Mouse (Mus musculus): Measurements from ENCODE around the gene Gfer. TPM values are rescaled to one million over a fixed set of nuclear protein-coding genes. Genes with fewer than 3 reads are reported as not detected.

Gfer gene
- polyA plus RNA-seq, 1 experiment, result 21.5 TPM

DNA sequence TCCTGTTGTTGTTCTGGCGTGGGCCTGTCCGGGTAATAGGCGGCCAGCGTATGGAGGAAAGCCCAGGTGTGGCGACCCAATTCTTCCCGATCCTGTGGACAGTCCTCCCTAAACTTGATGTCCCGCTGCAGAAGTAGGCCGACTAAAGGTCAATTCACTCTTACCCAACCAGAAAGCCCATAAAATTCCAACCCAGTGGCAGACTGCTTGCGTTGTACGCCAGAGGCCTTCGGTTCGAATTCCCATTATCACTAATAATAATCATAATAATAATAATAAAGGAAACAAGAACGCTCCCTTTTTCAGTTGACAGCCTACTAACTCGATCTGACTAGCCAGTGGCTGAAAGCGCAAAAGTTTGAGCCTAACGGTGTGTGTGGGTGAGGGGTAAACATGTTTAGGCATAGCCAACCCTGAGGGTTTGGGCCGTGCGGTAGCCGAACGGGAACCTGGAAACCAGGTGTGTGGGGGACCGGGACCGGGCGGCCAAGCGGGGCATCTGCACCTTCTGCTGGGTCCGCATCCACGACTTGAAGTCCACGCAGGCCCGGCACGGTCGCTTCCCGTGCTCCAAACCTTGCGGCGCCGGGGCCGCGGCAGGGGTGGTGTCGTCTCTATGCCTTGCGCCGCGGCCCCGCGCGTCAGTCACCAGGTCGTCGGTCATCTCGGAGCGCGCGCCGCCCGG lies 488 bp downstream of the Gfer start:
- TF ChIP-seq POLR2A (IDR thresholded peaks at IDR 0.05; ENCODE audit: extremely low read depth, insufficient read depth, low read length) (no peak), CTCF (IDR thresholded peaks at IDR 0.05; ENCODE audit: extremely low read depth, insufficient read depth, low read length) (no peak)
- peaks cover 7% of the 10 kb centered on the region; the same call in 1 of the 2 replicates for H3K4me1 ChIP-seq (ENCODE audit: control insufficient read depth, insufficient read depth, low read length)
- H3K27ac ChIP-seq (ENCODE audit: insufficient read depth, low read length), result peak overlapping the region; percentile 79; the same call in 1 of the 2 replicates
- H3K4me3 ChIP-seq (ENCODE audit: insufficient read depth, low read length), result peak overlapping the region; percentile 83

DNA sequence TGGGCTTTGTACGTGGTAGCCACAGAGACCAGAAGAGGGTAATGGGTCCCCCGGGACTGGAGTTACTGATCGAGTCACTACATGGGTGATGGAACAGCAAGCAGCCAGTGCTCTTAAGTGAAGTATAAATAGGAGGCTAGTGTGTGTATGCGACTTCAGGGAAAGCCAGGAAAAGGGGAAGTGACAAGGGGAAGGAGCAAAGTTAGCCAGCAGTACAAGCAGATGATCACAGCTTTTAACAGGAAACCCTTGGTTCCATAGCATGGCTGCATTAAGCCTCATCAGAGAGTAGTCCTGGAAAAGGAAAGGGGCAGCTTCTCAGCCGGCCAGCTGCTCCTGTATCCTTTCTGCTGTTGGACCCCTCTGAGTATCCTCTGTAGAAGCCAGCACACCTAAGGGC lies 3.6 kb downstream of the Gfer start:
- Histone ChIP-seq H3K4me1 (ENCODE audit: control insufficient read depth, insufficient read depth, low read length) (peaks cover 12% of the 10 kb centered on the region), H3K27ac (ENCODE audit: insufficient read depth, low read length) (no peak overlapping the region), H3K4me3 (ENCODE audit: insufficient read depth, low read length) (no peak overlapping the region)
- no peak for TF ChIP-seq CTCF (IDR thresholded peaks at IDR 0.05; ENCODE audit: extremely low read depth, insufficient read depth, low read length)
- TF ChIP-seq POLR2A (IDR thresholded peaks at IDR 0.05; ENCODE audit: extremely low read depth, insufficient read depth, low read length), result no peak

DNA sequence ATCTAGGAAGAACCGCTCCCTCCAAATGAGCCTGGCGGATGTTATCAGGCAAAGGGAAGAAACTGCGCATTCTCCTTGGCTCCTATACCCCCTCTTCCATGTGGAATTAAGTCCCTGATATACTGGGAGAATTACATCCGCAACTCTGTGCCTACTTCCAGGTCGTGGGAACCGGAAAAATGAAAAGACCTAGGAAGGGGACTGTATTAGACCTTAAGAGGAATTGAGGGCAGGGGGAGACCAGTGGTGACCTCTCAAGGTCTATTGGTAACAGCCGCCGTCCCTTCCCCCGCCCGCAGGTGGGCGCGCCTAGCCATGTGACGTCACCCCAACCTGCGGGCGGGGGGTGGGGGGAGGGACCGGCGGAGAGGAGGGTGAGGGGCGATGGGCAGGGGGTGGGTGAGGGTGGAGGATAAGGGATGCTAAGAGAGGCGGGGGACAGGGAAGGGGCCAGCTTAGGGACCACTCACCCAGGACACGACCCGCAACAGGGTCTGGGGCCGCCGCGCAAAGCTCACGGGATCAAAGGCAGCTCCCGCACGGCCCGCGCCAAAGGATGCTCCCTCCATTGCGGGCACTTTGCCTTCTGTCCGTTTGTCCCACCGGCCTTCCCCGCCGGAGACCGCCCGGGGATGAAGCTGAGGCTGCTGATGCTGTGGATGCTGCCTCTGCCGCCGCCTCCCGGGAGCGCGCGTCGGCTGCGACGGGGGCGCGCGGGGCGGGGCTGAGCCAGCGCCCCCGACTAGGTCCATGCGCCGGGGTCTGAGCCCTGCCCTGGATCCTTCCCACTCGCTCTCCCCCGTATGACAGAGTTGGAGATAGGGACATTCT lies 6.5 kb downstream of the Gfer start, which contains the start of gene Syngr3:
TSS of gene Syngr3 (minus strand) at position 705 of the 831 bp plus-strand sequence.
- Histone ChIP-seq H3K4me1 (ENCODE audit: control insufficient read depth, insufficient read depth, low read length) (peaks cover 9% of the 10 kb centered on the region), H3K4me3 (ENCODE audit: insufficient read depth, low read length) (peak within 1 kb of the TSS; percentile 97), H3K27ac (ENCODE audit: insufficient read depth, low read length) (peak within 1 kb of the TSS; percentile 98)
- TF ChIP-seq CTCF (IDR thresholded peaks at IDR 0.05; ENCODE audit: extremely low read depth, insufficient read depth, low read length), result no peak
- peak; percentile 77; the same call in 1 of the 2 replicates for TF ChIP-seq POLR2A (IDR thresholded peaks at IDR 0.05; ENCODE audit: extremely low read depth, insufficient read depth, low read length)

DNA sequence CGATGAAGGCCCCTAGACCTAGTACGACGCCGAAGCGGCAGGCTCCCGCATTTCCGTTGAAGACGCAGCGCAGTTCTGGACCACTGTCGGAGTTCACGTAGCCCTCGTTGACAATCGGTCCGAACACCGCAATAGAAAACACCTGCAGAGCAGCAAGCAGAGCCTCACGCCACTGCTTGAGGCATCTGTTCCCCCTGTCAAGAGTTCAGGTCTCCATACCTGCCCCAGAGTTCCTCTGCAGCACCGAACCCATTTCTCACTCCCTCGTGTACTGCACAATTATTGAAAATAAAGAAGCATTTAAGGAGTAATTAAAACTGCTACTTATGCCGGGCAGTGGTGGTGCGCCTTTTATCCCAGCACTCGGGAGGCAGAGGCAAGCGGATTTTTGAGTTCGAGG lies 8.4 kb downstream of the Gfer start:
- Histone ChIP-seq H3K4me1 (ENCODE audit: control insufficient read depth, insufficient read depth, low read length) (peaks cover 9% of the 10 kb centered on the region), H3K4me3 (ENCODE audit: insufficient read depth, low read length) (peak overlapping the region; percentile 31), H3K27ac (ENCODE audit: insufficient read depth, low read length) (no peak overlapping the region)
- TF ChIP-seq POLR2A (IDR thresholded peaks at IDR 0.05; ENCODE audit: extremely low read depth, insufficient read depth, low read length), result no peak
- no peak for TF ChIP-seq CTCF (IDR thresholded peaks at IDR 0.05; ENCODE audit: extremely low read depth, insufficient read depth, low read length)

DNA sequence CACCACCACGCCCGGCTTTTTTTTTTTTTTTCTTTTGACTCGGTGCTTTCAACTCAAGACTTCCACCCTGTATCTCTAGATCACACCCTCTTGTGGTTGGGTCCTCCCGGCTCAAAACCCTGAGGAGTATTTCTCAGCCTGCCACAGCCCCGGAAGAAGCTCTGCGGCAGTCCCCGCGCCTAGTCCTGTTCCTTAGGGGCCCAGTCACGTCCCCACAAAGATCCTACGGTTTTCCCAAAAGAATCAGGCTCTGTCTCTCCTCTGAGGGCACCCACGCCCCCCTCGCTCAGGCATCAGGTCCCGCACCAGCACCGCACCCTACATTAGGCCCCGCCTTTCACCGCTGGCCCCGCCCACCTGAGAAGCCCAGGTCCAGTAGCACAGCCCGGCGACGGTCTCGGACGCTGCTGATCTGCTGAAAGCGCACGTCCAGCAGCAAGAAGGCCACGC lies 8.8 kb downstream of the Gfer start:
- TF ChIP-seq POLR2A (IDR thresholded peaks at IDR 0.05; ENCODE audit: extremely low read depth, insufficient read depth, low read length) (no peak), CTCF (IDR thresholded peaks at IDR 0.05; ENCODE audit: extremely low read depth, insufficient read depth, low read length) (no peak)
- Histone ChIP-seq H3K27ac (ENCODE audit: insufficient read depth, low read length) (no peak overlapping the region), H3K4me3 (ENCODE audit: insufficient read depth, low read length) (peak overlapping the region; percentile 31), H3K4me1 (ENCODE audit: control insufficient read depth, insufficient read depth, low read length) (peaks cover 9% of the 10 kb centered on the region)

DNA sequence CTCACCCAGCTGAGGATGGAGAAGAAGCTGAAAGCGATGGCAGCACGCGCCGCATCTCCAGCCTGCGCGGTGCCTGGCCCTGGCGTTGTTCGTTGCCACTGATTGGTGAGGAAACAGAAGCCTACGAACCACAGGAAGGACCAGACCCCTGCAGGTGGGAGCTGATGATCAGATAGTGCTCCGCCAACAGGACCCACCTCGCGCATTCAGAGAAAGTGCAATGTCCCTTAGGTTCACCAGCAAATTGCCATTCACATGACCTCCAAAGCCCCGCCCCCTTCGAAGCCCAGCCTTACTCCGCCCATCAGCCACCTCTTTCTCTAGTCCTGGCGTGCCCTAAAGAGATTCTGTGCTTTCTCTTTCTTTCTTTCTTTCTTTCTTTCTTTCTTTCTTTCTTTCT lies 9.4 kb downstream of the Gfer start:
- no peak overlapping the region for H3K4me3 ChIP-seq (ENCODE audit: insufficient read depth, low read length)
- TF ChIP-seq POLR2A (IDR thresholded peaks at IDR 0.05; ENCODE audit: extremely low read depth, insufficient read depth, low read length) (no peak), CTCF (IDR thresholded peaks at IDR 0.05; ENCODE audit: extremely low read depth, insufficient read depth, low read length) (no peak)
- peaks cover 9% of the 10 kb centered on the region for H3K4me1 ChIP-seq (ENCODE audit: control insufficient read depth, insufficient read depth, low read length)
- no peak overlapping the region for H3K27ac ChIP-seq (ENCODE audit: insufficient read depth, low read length)

DNA sequence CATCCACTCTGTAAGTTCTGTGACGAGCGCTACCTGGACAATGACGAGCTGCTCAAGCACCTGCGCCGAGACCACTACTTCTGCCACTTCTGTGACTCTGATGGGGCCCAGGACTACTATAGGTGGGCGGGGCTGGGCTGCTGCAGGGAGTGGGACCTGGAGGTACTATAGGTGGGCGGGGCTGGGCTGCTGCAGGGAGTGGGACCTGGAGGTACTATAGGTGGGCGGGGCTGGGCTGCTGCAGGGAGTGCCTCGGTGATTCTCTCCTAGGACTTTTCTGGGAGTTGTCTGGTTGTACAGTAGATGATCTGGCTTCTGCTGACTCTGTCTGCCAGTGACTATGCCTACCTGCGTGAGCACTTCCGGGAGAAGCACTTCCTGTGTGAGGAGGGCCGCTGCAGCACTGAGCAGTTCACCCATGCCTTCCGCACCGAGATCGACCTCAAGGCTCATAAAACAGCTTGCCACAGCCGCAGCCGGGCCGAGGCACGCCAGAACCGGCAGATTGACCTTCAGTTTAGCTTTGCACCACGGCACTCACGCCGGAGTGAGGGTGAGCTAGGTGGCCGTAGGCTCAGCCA lies 18.4 kb downstream of the Gfer start:
- Histone ChIP-seq H3K27ac (ENCODE audit: insufficient read depth, low read length) (no peak overlapping the region), H3K4me3 (ENCODE audit: insufficient read depth, low read length) (no peak overlapping the region), H3K4me1 (ENCODE audit: control insufficient read depth, insufficient read depth, low read length) (peaks cover 3% of the 10 kb centered on the region; the same call in 1 of the 2 replicates)
- TF ChIP-seq CTCF (IDR thresholded peaks at IDR 0.05; ENCODE audit: extremely low read depth, insufficient read depth, low read length) (no peak), POLR2A (IDR thresholded peaks at IDR 0.05; ENCODE audit: extremely low read depth, insufficient read depth, low read length) (no peak)

DNA sequence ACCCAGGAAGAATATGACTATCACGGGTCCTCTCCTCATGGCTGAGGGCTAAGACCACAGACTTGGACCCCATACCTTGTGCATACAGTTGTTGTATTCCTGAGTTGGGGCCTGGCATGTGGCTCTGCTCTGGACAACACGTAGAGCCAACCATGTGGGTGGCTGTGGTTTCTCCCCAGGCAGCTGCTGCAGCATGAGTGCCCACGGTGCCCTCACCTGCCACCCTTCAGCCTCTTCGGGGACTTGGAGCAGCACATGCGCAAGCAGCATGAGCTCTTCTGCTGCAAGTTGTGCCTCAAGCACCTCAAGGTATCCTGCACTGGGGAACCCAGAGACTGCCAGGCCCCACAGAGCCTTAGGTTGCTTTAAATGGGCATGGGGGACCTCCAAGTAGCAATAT lies 19.1 kb downstream of the Gfer start:
- Histone ChIP-seq H3K4me3 (ENCODE audit: insufficient read depth, low read length) (no peak overlapping the region), H3K27ac (ENCODE audit: insufficient read depth, low read length) (no peak overlapping the region), H3K4me1 (ENCODE audit: control insufficient read depth, insufficient read depth, low read length) (peaks cover 7% of the 10 kb centered on the region)
- TF ChIP-seq CTCF (IDR thresholded peaks at IDR 0.05; ENCODE audit: extremely low read depth, insufficient read depth, low read length) (no peak), POLR2A (IDR thresholded peaks at IDR 0.05; ENCODE audit: extremely low read depth, insufficient read depth, low read length) (no peak)

DNA sequence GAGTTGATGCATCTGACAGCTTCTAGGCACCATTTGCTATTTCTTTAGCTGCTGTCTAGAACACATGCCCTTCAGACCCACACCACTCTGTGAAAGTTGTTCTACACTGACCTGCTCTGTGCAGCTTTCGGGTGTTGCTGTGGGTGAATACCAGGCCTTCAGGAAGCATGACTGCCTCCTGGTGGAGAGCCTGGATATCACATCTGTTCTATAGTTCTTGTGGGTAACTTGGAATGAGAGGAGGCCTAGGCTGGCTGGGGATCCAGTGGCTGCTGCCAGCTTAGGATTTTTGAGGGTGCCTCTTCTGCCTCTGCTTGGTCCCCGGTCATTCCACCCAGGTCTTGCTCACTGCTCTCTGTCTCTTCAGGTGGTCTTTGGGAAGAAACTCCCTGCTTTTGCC lies 19.8 kb downstream of the Gfer start:
- TF ChIP-seq POLR2A (IDR thresholded peaks at IDR 0.05; ENCODE audit: extremely low read depth, insufficient read depth, low read length), result no peak
- TF ChIP-seq CTCF (IDR thresholded peaks at IDR 0.05; ENCODE audit: extremely low read depth, insufficient read depth, low read length), result peak; percentile 54
- Histone ChIP-seq H3K27ac (ENCODE audit: insufficient read depth, low read length) (no peak overlapping the region), H3K4me3 (ENCODE audit: insufficient read depth, low read length) (no peak overlapping the region), H3K4me1 (ENCODE audit: control insufficient read depth, insufficient read depth, low read length) (peaks cover 9% of the 10 kb centered on the region)

Data from cortical plate, adult 2 months (tissue).